Mouse (Mus musculus) frontal cortex, postnatal 10 days (tissue): ENCODE results near the gene Fyb2.

Experiments used
- DNase-seq, 2 experiments: peaks; one replicate each; pipeline ENCODE4 v3.0.0; 2022; ENCODE audit warnings: low spot score in 2 of 2, mixed read lengths in 1 of 2

Fyb2 gene

DNA sequence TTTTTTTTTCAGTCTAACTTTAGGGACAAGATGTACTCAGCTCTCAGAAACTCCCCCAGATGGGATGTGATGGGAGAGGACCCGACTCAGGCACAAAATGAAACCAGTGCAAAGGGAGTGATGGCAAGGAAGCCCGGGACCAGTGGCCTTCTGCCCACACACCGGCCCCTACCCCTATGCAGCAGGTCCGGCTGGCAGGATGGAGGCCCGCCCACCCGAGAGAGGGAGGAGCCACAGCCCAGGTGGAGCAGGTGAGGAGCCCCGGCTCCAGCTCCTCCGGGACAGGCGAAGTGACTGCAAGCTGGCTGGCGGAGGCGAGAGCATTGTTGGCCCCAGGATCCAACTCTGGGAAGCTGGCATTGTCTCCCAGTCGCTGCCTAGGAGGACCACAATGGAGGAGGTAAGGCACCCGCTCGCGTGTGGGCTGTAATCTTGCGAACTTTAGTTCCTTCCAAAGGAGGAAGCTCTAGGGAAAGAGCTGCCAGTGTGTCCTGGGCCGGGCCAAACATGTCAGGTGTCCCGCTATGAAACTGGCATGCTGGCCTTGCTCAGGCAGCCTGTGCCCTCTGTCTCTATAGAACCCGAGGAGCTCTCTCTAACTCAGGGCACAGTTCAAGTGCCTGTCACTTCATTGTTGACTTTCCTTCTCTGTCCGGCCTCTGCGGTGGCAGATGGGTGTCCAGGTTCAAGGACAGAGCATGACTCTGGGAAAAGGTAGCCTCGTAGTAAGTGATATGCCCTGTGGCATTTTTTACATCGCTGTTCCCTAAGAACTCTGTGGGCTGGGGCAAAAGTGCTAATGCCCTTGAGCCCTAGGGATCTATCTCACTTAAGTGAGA is at the start of gene Fyb2:
TSS of gene Fyb2 (plus strand) at position 166 of the 839 bp plus-strand sequence.
- no peak for DNase-seq

DNA sequence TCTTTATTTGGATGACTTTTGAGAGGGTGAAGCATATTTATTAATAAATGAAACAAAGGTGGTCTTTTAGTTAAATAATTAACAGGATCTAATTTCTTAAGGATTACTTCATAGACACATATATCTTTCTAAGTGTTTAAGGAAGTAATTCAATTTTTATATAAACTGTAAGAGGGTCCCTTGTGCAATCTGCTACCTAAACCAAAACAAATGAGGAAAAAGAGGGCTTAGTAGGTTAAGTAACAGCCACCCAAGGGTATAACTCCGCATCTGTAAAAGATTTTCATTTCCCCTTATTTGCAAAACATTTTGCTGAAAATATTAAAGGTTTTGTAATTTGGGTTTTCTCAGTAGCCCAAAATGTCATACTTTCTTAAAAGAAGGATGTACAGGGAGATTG is 48.9 kb upstream of the Fyb2 start:
- no peak for DNase-seq

DNA sequence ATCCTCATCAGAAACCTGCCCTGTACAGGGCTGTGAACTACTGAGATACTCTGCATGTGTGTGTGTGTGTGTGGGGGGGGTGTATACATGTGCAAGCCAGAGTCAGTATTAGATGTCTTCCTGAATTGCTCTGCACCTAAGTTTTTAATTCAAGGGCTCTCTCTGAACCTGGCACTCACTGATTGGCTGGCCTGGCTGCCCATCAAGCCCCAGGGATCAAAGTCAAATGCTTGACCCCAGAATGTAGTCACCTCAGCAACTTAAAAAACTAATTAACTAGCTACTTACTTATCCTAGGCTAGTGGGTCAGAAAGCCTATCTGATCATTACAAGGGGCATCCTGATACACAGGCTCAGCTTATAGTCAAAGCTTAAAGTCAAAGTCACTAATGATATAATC is 43.7 kb upstream of the Fyb2 start:
- DNase-seq, result no peak

DNA sequence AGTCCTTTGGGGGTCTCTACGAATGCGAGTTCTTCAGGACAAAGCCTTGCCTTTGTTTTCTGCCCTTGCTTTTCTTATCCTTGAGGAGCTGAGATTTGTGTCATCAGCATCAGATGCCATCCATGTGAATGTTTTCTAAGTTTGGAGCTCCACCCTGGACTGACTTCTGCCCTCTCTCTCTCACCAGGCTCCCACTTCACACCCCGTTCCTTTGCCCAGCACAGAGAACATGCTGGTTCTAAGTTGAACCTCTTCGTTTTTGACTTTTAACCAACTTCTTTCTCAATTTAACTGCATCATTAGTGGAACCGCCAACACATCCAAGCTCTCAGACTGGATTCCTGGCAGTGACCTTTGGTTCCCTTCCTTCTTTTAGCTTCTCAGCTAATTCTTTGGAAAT is 43.1 kb upstream of the Fyb2 start:
- no peak for DNase-seq

DNA sequence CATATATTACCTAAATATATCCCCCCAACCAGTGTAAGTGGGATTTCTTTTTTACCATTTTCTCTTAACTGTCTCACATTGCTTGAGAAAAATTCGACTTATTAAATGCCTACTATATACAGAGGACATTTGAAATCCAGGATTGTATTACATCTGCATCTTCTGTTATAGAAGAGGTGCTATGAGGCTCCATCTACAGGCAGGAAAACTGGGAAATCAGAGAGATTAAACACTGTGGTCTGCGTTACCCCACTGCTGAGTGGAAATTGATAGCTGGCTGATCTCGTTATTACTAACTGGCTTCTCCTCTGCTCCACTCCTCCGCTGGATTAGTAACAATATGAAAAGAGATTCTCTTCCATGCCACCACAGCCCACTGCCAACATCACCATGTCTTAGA is 37.4 kb upstream of the Fyb2 start:
- DNase-seq, result no peak

DNA sequence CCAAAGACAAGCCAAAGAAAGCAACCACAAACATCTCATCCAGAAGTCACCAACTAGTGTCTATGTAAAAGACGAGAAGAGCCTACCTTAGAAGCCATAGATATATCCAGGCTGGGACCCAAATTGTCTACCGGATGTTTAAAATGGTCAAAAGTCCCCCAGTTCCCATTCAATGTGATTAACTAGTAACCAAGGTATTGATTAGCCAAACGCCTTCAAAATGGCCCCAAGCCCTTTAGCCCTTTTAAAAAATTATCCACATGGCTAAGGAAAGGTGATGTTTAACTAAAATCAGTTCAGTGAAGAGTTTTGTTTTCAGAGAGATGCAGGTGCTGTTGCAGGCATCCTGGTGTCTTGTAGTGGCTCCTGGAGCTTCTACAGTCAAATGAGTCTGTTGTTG is 36.9 kb upstream of the Fyb2 start, which contains the start of gene C8a:
TSS of gene C8a (minus strand) at position 76 of the 400 bp plus-strand sequence.
- DNase-seq, result no peak

DNA sequence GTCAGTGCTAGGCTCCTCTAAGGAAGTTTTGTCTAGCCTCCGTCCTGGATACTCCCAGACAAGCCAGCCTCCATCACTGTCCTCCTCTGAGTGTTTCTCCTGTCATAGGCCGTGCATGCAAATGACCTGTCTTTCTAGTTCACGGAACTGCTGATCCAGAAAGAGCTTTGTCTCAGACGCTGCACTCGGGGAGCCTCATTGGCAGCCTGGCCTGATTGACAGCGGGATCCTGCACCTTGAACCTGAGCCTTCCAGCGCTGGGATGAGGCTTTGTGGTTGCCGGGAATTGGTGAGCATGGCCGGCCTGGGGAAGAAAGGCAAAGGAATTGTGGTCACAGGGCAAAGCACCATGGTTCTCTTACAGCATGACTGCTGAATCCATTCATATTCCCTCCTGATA is 25.8 kb upstream of the Fyb2 start:
- no peak for DNase-seq

DNA sequence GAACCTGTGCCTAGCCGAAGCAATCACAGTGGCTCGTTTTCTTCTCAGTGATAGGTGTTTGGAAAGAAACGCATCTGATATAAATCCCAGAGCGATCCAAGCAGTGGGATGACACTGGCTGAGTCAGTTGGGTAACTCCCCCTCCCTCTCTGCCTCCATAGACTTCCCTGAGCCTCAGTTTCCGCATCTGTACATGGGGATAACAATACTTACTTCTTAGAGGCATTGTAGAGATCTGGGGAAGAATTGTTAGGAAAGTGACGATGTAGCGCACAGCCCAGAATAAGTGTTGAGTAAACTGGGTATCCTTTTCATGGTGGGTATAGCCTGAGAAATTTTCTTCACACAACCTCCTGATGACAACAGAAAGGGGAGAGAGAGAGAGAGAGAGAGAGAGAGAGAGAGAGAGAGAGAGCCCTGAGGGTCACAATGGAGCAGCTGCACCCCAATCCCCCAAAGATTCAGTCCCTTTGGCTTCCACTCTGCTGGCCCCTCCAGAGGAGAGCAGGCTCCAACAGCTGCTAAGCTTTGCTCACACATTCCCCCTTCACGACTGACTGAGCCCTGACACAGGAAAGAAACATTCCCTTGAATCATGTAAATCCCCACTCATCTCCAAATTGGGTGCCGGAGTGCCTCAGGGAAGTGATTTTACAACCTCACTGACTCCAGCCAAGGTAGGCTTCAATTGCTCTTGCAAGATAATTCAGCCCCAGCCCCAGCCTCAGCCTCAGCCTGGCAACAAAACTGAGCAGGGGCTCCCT is 24.6 kb upstream of the Fyb2 start:
- DNase-seq, result no peak

DNA sequence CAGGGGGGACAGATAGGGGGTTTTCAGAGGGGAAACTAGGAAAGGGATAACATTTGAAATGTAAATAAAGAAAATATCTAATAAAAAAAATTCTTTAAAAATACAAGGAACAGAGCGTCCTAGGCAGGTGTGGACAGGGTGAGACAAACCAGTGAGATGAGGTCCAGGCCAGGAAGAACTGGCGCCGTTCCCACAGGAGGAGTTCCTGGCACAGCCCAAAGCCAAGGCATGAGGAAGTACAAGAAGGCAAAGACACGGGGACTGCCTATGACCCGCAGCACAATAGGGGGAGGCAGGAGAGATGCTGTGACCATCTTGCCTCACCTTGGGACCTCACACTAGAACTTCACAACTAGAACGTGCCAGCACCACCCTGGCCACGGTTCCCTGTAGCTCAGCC is 21.5 kb upstream of the Fyb2 start:
- DNase-seq, result no peak

DNA sequence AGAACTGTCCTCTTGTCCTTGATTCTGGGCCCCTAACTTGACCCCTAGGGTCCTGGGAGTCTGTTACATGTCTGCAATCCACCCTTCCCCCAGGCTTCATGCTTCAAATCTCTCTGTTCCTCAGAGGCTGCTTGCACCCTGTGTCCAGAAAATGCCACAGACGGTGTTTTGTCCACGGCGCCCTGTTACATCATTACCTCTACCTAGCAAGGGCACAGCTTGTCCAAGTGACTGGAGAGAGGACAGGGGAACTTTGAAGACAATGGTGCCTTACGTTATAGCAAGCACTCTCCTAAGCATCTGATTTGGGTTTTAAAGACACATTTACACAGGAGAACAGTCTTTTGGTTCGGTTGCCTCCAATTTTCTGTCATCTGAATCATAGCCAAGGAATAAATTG is 19.7 kb upstream of the Fyb2 start:
- peak in 1 of 2 experiments; percentile 13 for DNase-seq

DNA sequence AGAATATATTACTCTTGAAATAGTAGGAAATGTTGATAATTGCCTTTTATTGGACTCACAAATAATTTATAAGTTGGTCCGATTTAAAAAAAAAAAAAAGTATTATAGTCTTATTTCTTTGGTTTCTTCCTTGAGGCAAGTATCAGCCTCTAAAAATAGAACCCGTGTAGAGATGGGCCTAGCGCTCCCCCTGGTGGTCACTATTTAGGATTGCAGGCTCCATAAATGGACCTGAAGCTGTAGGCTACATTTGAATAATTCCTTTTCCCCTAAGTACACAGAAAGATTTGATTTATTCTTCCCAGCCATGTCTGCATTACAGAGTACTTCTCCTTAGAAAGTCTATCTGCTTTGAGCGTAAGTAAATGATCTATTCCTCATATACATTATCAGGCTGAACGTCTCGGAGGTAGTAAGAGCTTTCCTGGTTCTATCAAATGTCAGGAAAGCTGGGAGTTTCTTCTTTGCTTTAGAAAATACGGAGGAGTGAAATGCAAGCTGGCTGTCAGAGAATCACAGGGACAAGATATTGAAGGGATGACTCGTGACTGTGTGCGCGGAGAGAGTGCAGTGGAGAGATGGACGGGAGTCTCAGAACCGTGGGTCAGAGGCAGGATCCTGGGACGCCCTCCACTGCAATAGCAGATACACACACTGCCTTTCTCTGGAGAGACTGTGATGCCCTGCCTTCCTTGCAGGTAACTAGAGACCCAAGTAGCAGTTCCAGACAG is 19.1 kb upstream of the Fyb2 start:
- peak; percentile 35 to 66 for DNase-seq

DNA sequence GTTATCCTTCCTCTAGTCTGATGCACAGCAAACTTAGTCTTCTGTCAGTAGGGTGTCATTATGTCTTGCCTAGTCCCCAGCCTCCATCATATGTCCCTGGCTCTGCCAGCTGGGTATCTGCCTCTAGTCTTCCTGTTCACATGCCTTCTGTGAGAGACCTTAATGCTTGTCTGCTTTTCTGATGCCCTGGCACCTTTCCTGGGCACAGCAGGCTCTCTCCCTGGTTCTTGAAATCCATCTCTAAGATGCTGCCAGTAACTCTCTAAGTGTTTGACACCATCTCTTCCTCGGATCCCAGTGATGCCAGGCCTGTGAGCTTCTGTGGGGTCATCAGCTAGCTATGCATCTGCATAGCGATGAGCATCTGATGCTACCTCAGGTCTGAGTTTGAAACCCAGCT is 10.4 kb upstream of the Fyb2 start:
- DNase-seq, result no peak

DNA sequence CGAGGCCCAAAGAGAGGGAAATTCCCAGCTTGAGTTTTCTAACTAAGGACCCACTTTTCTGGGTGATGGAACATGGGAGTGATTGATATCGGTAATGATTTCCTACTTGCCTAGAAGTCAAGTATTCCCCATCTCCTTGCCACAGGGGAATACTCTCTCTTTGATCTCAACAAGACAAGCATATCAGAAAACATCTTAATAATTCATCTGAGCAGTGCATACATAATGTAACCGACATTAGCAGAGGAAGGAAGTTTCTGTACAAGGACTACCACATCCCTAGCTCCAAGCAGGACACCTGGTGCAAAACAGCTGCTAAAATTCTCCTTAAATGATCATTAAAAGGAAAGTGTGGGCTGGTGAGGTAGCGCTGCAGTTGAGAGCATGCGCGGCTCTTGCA is 8.2 kb upstream of the Fyb2 start:
- no peak for DNase-seq

DNA sequence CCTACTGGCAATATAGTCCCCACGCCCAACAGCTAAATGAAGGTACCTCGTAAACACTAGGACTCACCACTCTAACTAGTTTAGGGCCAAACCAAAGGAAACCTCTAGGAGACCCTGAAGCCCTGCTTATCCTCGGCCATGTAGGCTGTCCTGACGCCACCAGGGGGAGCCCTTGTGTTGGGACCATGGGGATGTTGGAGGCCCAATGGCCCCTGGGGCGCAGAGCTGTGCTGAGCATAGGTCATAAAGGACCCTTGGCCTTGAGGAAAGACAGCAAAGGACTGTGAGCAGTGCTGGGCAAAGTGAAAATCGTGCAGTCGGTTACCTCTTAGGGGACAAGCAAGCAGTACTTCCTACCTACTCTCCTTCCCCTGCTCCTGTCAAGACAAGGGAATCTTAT is 1.6 kb upstream of the Fyb2 start:
- peak in 1 of 2 experiments; percentile 55 for DNase-seq

DNA sequence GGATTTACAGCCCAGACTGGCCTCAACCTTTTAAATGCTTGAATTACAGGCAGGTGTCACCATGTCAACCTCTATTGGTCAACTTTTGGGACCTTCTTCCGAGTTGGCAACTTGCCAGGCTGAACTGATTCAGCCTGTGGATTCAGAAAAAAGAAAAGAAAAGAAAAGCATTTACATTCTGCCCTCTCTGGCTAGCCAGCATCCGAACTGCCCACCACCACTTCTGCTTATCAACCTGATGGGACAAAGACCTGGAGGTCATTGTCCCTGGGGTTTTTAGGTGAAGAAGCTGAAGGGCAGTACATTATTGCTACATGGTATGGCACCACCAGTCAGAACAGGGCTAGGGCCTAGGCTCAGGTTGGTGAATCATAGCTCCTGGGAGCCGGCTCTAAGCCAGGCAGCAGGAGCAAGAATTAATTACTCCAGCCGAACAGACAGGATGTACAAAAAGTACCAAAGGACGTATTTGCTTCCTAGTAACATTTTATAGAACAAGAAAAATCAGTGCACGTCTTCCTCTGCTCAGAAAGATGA is 1.5 kb downstream of the Fyb2 start:
- DNase-seq, result no peak

DNA sequence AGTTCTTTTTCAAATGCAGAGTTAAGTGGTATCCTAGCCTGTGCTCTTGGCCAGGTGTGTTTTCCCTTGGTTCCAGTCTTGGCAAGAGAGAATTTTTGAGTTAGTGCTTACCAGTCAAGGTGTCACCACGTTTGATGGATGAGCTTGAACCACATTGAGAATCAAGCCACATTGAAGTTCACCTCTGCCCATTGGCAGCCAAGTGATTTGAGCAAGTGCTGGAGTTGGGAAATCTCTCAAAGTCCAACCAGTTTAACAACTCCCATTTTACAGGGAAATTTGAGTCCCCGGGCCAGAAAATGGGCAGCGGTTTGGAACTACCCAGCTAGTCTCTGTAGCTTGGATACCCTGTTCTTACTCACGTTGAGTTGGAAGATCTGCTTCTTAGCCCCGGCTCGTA is 4.8 kb downstream of the Fyb2 start:
- no peak for DNase-seq

DNA sequence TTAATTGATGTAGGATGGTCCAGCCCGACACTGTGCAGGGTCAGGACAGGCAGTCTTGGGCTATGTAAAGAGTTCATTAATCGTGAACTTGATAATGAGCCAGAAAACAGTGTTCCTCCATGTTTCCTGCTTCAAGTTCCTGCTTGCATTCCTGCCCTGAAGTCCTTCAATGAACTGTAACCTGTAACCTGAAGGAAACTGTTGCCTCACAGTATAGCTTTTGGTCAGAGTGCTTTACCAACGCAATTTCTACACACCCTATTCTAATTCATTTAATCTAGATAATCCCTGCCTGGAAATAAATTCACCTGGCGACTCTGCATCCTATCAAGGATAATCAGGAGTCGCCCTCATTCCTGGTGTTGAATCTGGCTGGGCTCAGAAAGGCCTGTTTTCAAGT is 12.1 kb downstream of the Fyb2 start:
- DNase-seq, result no peak

DNA sequence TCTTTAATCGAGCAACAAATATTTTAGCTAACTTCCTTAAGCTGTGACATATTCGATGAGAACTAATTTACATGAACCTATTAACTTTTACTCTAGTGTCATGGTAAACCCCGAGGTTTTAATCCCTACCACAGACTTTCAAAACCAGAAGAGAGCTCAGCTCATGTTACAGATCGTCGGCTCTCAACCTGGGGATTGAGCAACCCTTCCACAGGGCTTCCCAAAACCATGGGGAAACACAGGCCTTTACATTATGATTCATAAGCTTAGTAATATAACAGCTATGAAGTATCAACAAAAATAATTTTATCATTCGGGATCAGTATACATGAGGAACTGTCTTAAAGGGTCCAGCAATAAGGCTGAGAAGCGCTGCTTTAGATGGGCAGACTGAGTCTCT is 15.9 kb downstream of the Fyb2 start:
- no peak for DNase-seq

DNA sequence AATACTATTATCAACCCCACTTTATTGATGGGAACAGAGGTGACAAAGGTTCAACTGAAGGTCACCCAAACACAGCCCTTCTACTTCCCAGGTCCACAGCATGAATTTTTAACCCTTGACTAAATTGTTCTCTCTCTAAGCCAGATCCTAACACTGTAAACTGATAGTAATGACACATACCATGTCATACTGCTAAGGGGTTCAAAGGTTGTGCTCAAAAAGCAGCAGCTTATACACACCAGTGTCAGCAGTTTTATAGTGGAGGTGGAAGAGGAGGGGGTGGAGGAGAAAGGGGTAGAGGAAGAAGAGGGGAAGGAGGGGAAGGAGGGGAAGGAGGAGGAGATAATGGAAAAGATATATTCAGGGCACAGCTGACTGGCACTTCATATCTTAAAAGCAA is 20.4 kb downstream of the Fyb2 start:
- no peak for DNase-seq

DNA sequence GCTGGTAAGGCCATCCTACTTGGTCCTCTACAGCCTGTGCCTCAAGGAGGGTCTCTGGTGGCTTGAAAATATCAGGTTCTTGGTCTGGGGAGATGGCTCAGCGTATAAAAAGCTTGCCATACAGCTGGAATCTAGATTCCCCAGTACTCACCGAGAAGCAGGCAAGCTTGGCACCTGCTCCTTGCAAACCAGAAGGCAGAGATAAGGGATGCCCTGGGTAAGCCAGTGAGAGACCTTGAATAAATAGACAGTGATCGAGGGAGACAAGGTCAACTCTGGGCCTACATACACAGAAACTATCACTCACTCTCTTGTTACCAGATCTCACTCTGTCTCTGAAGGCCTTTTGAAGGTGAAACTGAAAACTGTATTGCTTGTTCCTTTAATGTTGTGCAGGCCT is 21.7 kb downstream of the Fyb2 start:
- no peak for DNase-seq

DNA sequence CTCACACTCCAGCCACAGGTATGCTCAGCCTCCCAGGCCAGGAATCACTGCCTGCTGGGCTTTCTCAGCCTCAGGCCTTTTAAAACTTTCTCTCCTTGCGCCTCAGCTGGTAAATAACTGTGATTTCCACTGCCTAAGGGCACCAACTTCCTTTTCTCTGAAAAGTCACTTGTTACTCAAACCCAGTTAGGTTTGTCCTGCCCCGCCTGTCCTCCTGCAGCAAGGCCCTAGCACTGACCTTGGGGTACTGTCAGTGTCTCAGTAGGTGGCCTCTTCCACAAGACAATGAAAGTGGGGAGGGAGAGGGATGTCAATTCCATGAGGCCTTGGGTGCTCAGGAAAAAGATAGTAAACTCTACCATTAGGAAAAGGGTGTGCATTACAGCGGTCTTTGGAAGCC is 22.2 kb downstream of the Fyb2 start:
- no peak for DNase-seq

DNA sequence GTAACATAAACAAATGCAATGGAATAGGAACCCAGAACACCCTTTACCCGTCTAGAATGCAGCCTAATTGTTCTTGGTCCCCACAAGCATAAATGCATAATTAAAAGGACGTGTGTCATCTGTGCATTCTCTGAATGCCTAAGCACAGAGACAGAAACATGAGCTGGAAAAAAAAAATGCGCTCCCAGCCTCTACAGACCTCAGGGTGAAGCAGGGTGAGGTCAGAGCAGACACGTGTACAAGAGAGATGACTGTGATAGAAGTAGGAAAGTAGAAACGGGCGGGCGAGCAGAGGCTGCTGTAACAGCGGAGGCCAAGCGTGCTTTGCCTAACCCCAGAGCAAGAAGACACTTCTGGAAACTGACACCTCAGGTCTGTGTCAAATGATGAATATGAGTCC is 22.8 kb downstream of the Fyb2 start:
- no peak for DNase-seq
